Mouse (Mus musculus): ENCODE data around the gene Rars2. TPM values are rescaled to one million over a fixed set of nuclear protein-coding genes. Genes with fewer than 3 reads are reported as not detected.

Gene Rars2
- polyA plus RNA-seq, 1 experiment from 2014 or later: 60.2 TPM

- Histone ChIP-seq H3K9me3 (no peaks in the 10 kb centered on the region), H3K4me2 (replicated peaks) (peak overlapping the region; percentile 82), H3K27me3 (no peaks in the 10 kb centered on the region), H3K27ac (replicated peaks) (no peak overlapping the region), H3K9ac (replicated peaks) (peak overlapping the region; percentile 79), H3K36me3 (peaks cover 5% of the 10 kb centered on the region), H3K4me1 (peaks cover 24% of the 10 kb centered on the region), H3K4me3 (peak overlapping the region; percentile 91)
- 51% methylated on average over 6 of the region's 6 CpGs for WGBS
- no peak for ATAC-seq (replicated peaks)
These were observed 1.1 kb upstream of the Rars2 start for GRCm38 (mm10) chr4:34613571-34614145.

GRCm38 (mm10) chr4:34615303-34615702 is 546 bp downstream of the Rars2 start:
- Histone ChIP-seq H3K4me2 (replicated peaks) (peak overlapping the region; percentile 82), H3K4me1 (peaks cover 24% of the 10 kb centered on the region), H3K4me3 (peak overlapping the region; percentile 91), H3K27me3 (no peaks in the 10 kb centered on the region), H3K9me3 (no peaks in the 10 kb centered on the region), H3K27ac (replicated peaks) (peak overlapping the region; percentile 91), H3K36me3 (no peaks in the 10 kb centered on the region), H3K9ac (replicated peaks) (peak overlapping the region; percentile 79)
- 3% methylated on average over 13 of the region's 13 CpGs for WGBS
- ATAC-seq (replicated peaks): peak; percentile 15; the same call in 1 of the 2 replicates

GRCm38 (mm10) chr4:34616146-34616545 is 1.4 kb downstream of the Rars2 start:
- Histone ChIP-seq H3K4me1 (peaks cover 24% of the 10 kb centered on the region), H3K9ac (replicated peaks) (peak overlapping the region; percentile 79; the same call in 1 of the 2 replicates), H3K27ac (replicated peaks) (no peak overlapping the region), H3K36me3 (no peaks in the 10 kb centered on the region), H3K4me3 (peak overlapping the region; percentile 91), H3K9me3 (no peaks in the 10 kb centered on the region), H3K4me2 (replicated peaks) (peak overlapping the region; percentile 82), H3K27me3 (no peaks in the 10 kb centered on the region)
- WGBS: 37% methylated on average over 8 of the region's 8 CpGs
- ATAC-seq (replicated peaks): no peak

GRCm38 (mm10) chr4:34625556-34625955 is 10.8 kb downstream of the Rars2 start:
- H3K9ac ChIP-seq (replicated peaks): no peak overlapping the region
- peaks cover 30% of the 10 kb centered on the region for H3K36me3 ChIP-seq
- H3K27ac ChIP-seq (replicated peaks): no peak overlapping the region
- no peaks in the 10 kb centered on the region for H3K9me3 ChIP-seq
- no peak overlapping the region for H3K4me2 ChIP-seq (replicated peaks)
- H3K4me3 ChIP-seq: no peak overlapping the region
- H3K4me1 ChIP-seq: no peaks in the 10 kb centered on the region
- 90% methylated on average over 4 of the region's 4 CpGs for WGBS
- no peak for ATAC-seq (replicated peaks)
- H3K27me3 ChIP-seq: no peaks in the 10 kb centered on the region

- no peaks in the 10 kb centered on the region for H3K9me3 ChIP-seq
- WGBS: 94% methylated on average over 6 of the region's 6 CpGs
- no peaks in the 10 kb centered on the region for H3K27me3 ChIP-seq
- H3K9ac ChIP-seq (replicated peaks): no peak overlapping the region
- H3K4me3 ChIP-seq: no peak overlapping the region
- no peak overlapping the region for H3K4me2 ChIP-seq (replicated peaks)
- H3K36me3 ChIP-seq: peaks cover 37% of the 10 kb centered on the region
- no peaks in the 10 kb centered on the region for H3K4me1 ChIP-seq
- no peak for ATAC-seq (replicated peaks)
- no peak overlapping the region for H3K27ac ChIP-seq (replicated peaks)
These were observed 11.6 kb downstream of the Rars2 start for GRCm38 (mm10) chr4:34626401-34626800.

- WGBS: 98% methylated on average over 1 of the region's 1 CpGs
These were observed 15.2 kb downstream of the Rars2 start for GRCm38 (mm10) chr4:34629956-34630355.

GRCm38 (mm10) chr4:34634129-34634528 is 19.4 kb downstream of the Rars2 start:
- no peak overlapping the region for H3K4me2 ChIP-seq (replicated peaks)
- H3K9me3 ChIP-seq: no peaks in the 10 kb centered on the region
- H3K27me3 ChIP-seq: no peaks in the 10 kb centered on the region
- H3K4me3 ChIP-seq: no peak overlapping the region
- no peak for ATAC-seq (replicated peaks)
- 96% methylated on average over 7 of the region's 7 CpGs for WGBS
- peaks cover 22% of the 10 kb centered on the region for H3K36me3 ChIP-seq
- H3K4me1 ChIP-seq: no peaks in the 10 kb centered on the region
- H3K27ac ChIP-seq (replicated peaks): no peak overlapping the region
- no peak overlapping the region for H3K9ac ChIP-seq (replicated peaks)

More at GRCm38 (mm10) chr4:34629956-34630355, 15.2 kb downstream of the Rars2 start:
- Histone ChIP-seq H3K4me1 (no peaks in the 10 kb centered on the region), H3K9me3 (no peaks in the 10 kb centered on the region), H3K36me3 (peaks cover 37% of the 10 kb centered on the region), H3K9ac (replicated peaks) (no peak overlapping the region), H3K27me3 (no peaks in the 10 kb centered on the region), H3K4me3 (no peak overlapping the region), H3K27ac (replicated peaks) (no peak overlapping the region), H3K4me2 (replicated peaks) (no peak overlapping the region)
- no peak for ATAC-seq (replicated peaks)

- Histone ChIP-seq H3K4me2 (replicated peaks) (no peak overlapping the region), H3K36me3 (peaks cover 24% of the 10 kb centered on the region), H3K9me3 (no peaks in the 10 kb centered on the region), H3K9ac (replicated peaks) (no peak overlapping the region), H3K27me3 (no peaks in the 10 kb centered on the region), H3K4me3 (no peak overlapping the region), H3K27ac (replicated peaks) (no peak overlapping the region), H3K4me1 (no peaks in the 10 kb centered on the region)
- ATAC-seq (replicated peaks): no peak
- 86% methylated on average over 5 of the region's 5 CpGs for WGBS
These were observed 21.3 kb downstream of the Rars2 start for GRCm38 (mm10) chr4:34636036-34636435.

- 94% methylated on average over 7 of the region's 7 CpGs for WGBS
These were observed 22.6 kb downstream of the Rars2 start for GRCm38 (mm10) chr4:34637386-34637785.

GRCm38 (mm10) chr4:34637851-34638250 is 23.1 kb downstream of the Rars2 start:
- H3K4me3 ChIP-seq: no peak overlapping the region
- no peak overlapping the region for H3K4me2 ChIP-seq (replicated peaks)
- ATAC-seq (replicated peaks): no peak
- no peaks in the 10 kb centered on the region for H3K4me1 ChIP-seq
- H3K27me3 ChIP-seq: no peaks in the 10 kb centered on the region
- H3K9ac ChIP-seq (replicated peaks): no peak overlapping the region
- peaks cover 19% of the 10 kb centered on the region for H3K36me3 ChIP-seq
- no peaks in the 10 kb centered on the region for H3K9me3 ChIP-seq
- no peak overlapping the region for H3K27ac ChIP-seq (replicated peaks)
- 87% methylated on average over 4 of the region's 4 CpGs for WGBS

More at GRCm38 (mm10) chr4:34637386-34637785, 22.6 kb downstream of the Rars2 start:
- Histone ChIP-seq H3K4me2 (replicated peaks) (no peak overlapping the region), H3K36me3 (peaks cover 18% of the 10 kb centered on the region), H3K9ac (replicated peaks) (no peak overlapping the region), H3K4me3 (no peak overlapping the region), H3K9me3 (no peaks in the 10 kb centered on the region), H3K4me1 (no peaks in the 10 kb centered on the region), H3K27me3 (no peaks in the 10 kb centered on the region), H3K27ac (replicated peaks) (no peak overlapping the region)
- ATAC-seq (replicated peaks): no peak

- Histone ChIP-seq H3K9ac (replicated peaks) (no peak overlapping the region), H3K27me3 (no peaks in the 10 kb centered on the region), H3K4me1 (no peaks in the 10 kb centered on the region), H3K27ac (replicated peaks) (no peak overlapping the region), H3K36me3 (peaks cover 17% of the 10 kb centered on the region), H3K4me2 (replicated peaks) (no peak overlapping the region), H3K4me3 (no peak overlapping the region), H3K9me3 (no peaks in the 10 kb centered on the region)
- ATAC-seq (replicated peaks): no peak
- 89% methylated on average over 5 of the region's 5 CpGs for WGBS
These were observed 25.1 kb downstream of the Rars2 start for GRCm38 (mm10) chr4:34639745-34640364.

- no peak overlapping the region for H3K9ac ChIP-seq (replicated peaks)
- no peaks in the 10 kb centered on the region for H3K4me1 ChIP-seq
- H3K4me2 ChIP-seq (replicated peaks): no peak overlapping the region
- H3K36me3 ChIP-seq: peaks cover 17% of the 10 kb centered on the region
- no peak for ATAC-seq (replicated peaks)
- WGBS: 94% methylated on average over 3 of the region's 3 CpGs
- no peaks in the 10 kb centered on the region for H3K9me3 ChIP-seq
- no peak overlapping the region for H3K4me3 ChIP-seq
- no peaks in the 10 kb centered on the region for H3K27me3 ChIP-seq
- H3K27ac ChIP-seq (replicated peaks): no peak overlapping the region
These were observed 26.0 kb downstream of the Rars2 start for GRCm38 (mm10) chr4:34640731-34641130.

GRCm38 (mm10) chr4:34644779-34645178 is 30.0 kb downstream of the Rars2 start:
- H3K9me3 ChIP-seq: no peaks in the 10 kb centered on the region
- H3K27me3 ChIP-seq: no peaks in the 10 kb centered on the region
- H3K4me1 ChIP-seq: no peaks in the 10 kb centered on the region
- peaks cover 31% of the 10 kb centered on the region for H3K36me3 ChIP-seq
- H3K4me3 ChIP-seq: no peak overlapping the region
- H3K4me2 ChIP-seq (replicated peaks): no peak overlapping the region
- no peak overlapping the region for H3K9ac ChIP-seq (replicated peaks)
- ATAC-seq (replicated peaks): no peak
- H3K27ac ChIP-seq (replicated peaks): no peak overlapping the region

All from forebrain, embryonic 15.5 days (tissue).